ENCODE assay signal across 13 mouse cellular contexts in genomic region chr19:44400076-44400475, GRCm38 (mm10).
"Had no signal": no experiment of that assay in that cellular context is flagged by ENCODE, and none has a peak within 500 bp of the region (broad histone marks: within the 10 kb centered on the region; RNA-seq: fewer than 3 reads in every experiment).

No protein-coding gene starts in this region.

- ATAC-seq: liver, postnatal 0 days; midbrain, embryonic 16.5 days had no signal

- H3K9me3 ChIP-seq: limb, embryonic 12.5 days; liver, embryonic 13.5 days; lung, embryonic 15.5 days; midbrain, embryonic 12.5 days had no signal

- H3K27me3 ChIP-seq: limb, embryonic 12.5 days; lung, embryonic 15.5 days; midbrain, embryonic 12.5 days had no signal

- H3K4me1 ChIP-seq: limb, embryonic 12.5 days; lung, embryonic 15.5 days; midbrain, embryonic 12.5 days had no signal

- DNase-seq: kidney, postnatal 36 days; layer of hippocampus, adult 9-11 months; layer of hippocampus, postnatal 36 days; liver; liver, embryonic 13.5 days; liver, postnatal 0 days; right cerebral cortex, adult 18-20 months; right cerebral cortex, postnatal 25 days had no signal

- H3K9ac ChIP-seq: limb, embryonic 12.5 days; liver, embryonic 13.5 days; liver, postnatal 0 days; lung, embryonic 15.5 days; midbrain, embryonic 12.5 days had no signal

- H3K4me3 ChIP-seq: limb, embryonic 12.5 days; liver, embryonic 13.5 days; lung, embryonic 15.5 days; midbrain, embryonic 12.5 days had no signal

- H3K36me3 ChIP-seq: lung, embryonic 15.5 days had no signal

- H3K4me2 ChIP-seq: limb, embryonic 12.5 days; liver, embryonic 13.5 days; lung, embryonic 15.5 days; midbrain, embryonic 12.5 days had no signal

- H3K27ac ChIP-seq: kidney, postnatal 0 days; limb, embryonic 12.5 days; liver, embryonic 13.5 days; lung, embryonic 15.5 days; midbrain, embryonic 12.5 days had no signal
